Mouse (Mus musculus) myocyte (in vitro differentiated cells): ENCODE data around the gene Rap1gap2.

ENCODE experiments used
- CEBPB ChIP-seq: IDR thresholded peaks from 2 replicates; pipeline ENCODE4 v1.6.1; 2011; ENCODE audit warnings: mild to moderate bottlenecking, moderate library complexity; ENCODE audit not compliant: poor library complexity, insufficient read depth, severe bottlenecking
- E2F4 ChIP-seq: IDR thresholded peaks from one replicate; pipeline ENCODE4 v1.6.1; 2011; ENCODE audit warnings: mild to moderate bottlenecking, control low read depth, moderate library complexity; ENCODE audit not compliant: insufficient read depth
- MAX ChIP-seq: IDR thresholded peaks from one replicate; pipeline ENCODE4 v1.6.1; 2011; ENCODE audit warnings: low read depth, mild to moderate bottlenecking, control low read depth
- MYOD1 ChIP-seq, 3 experiments: IDR thresholded peaks; one replicate each; pipeline ENCODE4 v1.6.1; 2011; ENCODE audit warnings: control low read depth in 2 of 3, low read depth in 2 of 3, mild to moderate bottlenecking in 2 of 3, moderate library complexity in 1 of 3; ENCODE audit not compliant: insufficient read length in 2 of 3, control insufficient read depth in 1 of 3
- MYOG ChIP-seq, 3 experiments: IDR thresholded peaks; one replicate each; pipeline ENCODE4 v1.6.1; 2011; ENCODE audit warnings: control low read depth in 2 of 3, low read depth in 2 of 3, mild to moderate bottlenecking in 2 of 3; ENCODE audit not compliant: insufficient read length in 2 of 3, control insufficient read depth in 1 of 3, insufficient read depth in 1 of 3
- POLR2A ChIP-seq: IDR thresholded peaks from one replicate; pipeline ENCODE4 v1.6.1; 2011; ENCODE audit warnings: low read depth, mild to moderate bottlenecking, control low read depth, moderate library complexity; ENCODE audit not compliant: insufficient read length
- POLR2AphosphoS2 ChIP-seq: IDR thresholded peaks from one replicate; pipeline ENCODE4 v1.6.1; 2011; ENCODE audit warnings: low read depth, control low read depth; ENCODE audit not compliant: insufficient read length
- REST ChIP-seq: IDR thresholded peaks from one replicate; pipeline ENCODE4 v1.6.1; 2011; ENCODE audit warnings: mild to moderate bottlenecking, control low read depth, moderate library complexity; ENCODE audit not compliant: insufficient read depth, insufficient read length
- TCF12 ChIP-seq: IDR thresholded peaks from one replicate; pipeline ENCODE4 v1.6.1; 2011; ENCODE audit warnings: mild to moderate bottlenecking, control low read depth; ENCODE audit not compliant: poor library complexity, insufficient read depth, severe bottlenecking
- TCF3 ChIP-seq: IDR thresholded peaks from one replicate; pipeline ENCODE4 v1.6.1; 2011; ENCODE audit warnings: low read depth, control low read depth; ENCODE audit not compliant: insufficient read length
- USF1 ChIP-seq: IDR thresholded peaks from one replicate; pipeline ENCODE4 v1.6.1; 2011; ENCODE audit warnings: low read depth, mild to moderate bottlenecking, control low read depth, moderate library complexity

- no peak for TF ChIP-seq CEBPB
- TF ChIP-seq POLR2A: no peak
- TF ChIP-seq MAX: no peak
- no peak for TF ChIP-seq E2F4
- peak in 1 of 3 experiments; percentile 45 for TF ChIP-seq MYOD1 (IDR thresholded peaks at IDR 0.05; ENCODE audit: control insufficient read depth in 1 of 3, insufficient read length in 2 of 3, low read depth in 2 of 3)
- peak; percentile 58 for TF ChIP-seq USF1
- peak in 1 of 3 experiments; percentile 41 for TF ChIP-seq MYOG (IDR thresholded peaks at IDR 0.05; ENCODE audit: control insufficient read depth in 1 of 3, insufficient read depth in 1 of 3, insufficient read length in 2 of 3, low read depth in 2 of 3)
- TF ChIP-seq TCF12: no peak
- no peak for TF ChIP-seq POLR2AphosphoS2
- TF ChIP-seq REST: no peak
- TF ChIP-seq TCF3: no peak
Measured at GRCm38 (mm10) chr11:74566326-74566874, 44.3 kb downstream of the Rap1gap2 start.
